Mouse (Mus musculus) CH12.LX (cell line): ENCODE data around the gene Pa2g4. TPM values are rescaled to one million over a fixed set of nuclear protein-coding genes. Genes with fewer than 3 reads are reported as not detected.

Source experiments
- DNase-seq: peaks from one replicate; pipeline ENCODE4 v3.0.0-alpha.2; 2013; ENCODE audit errors: extremely low read depth
- H3K27ac ChIP-seq: 2 replicates; pipeline ENCODE4 v1.5.1; 2012; ENCODE audit warnings: low read depth, mild to moderate bottlenecking, control low read depth, moderate library complexity; ENCODE audit not compliant: insufficient read depth
- H3K27me3 ChIP-seq: replicated peaks from 2 replicates; pipeline ENCODE3; 2012; ENCODE audit warnings: inconsistent platforms
- H3K36me3 ChIP-seq, 2 experiments: replicated peaks in 1 of 2; 2 replicates each; pipeline versions ENCODE3 to v1.6.1; 2012; ENCODE audit warnings: inconsistent platforms in 1 of 2, low read length in 1 of 2, mild to moderate bottlenecking in 1 of 2, mixed read lengths in 1 of 2, moderate library complexity in 1 of 2; ENCODE audit not compliant: control insufficient read depth in 1 of 2, insufficient read depth in 1 of 2
- H3K4me1 ChIP-seq, 2 experiments: 2 replicates each; pipeline ENCODE4 v1.6.1; 2012; ENCODE audit warnings: inconsistent platforms in 1 of 2, moderate library complexity in 1 of 2; ENCODE audit not compliant: insufficient read depth in 2 of 2, control insufficient read depth in 1 of 2
- H3K4me2 ChIP-seq: 2 replicates; pipeline ENCODE4 v1.6.1; 2012; ENCODE audit warnings: low read depth, mild to moderate bottlenecking, control low read depth; ENCODE audit not compliant: poor library complexity, insufficient read depth, severe bottlenecking
- H3K4me3 ChIP-seq, 3 experiments: fragments of 150-350 bp in 1 of 3; sonication (generic) in 1 of 3; replicated peaks in 1 of 3; 2 replicates each; pipeline versions ENCODE3 to v1.5.1; 2011 to 2012; ENCODE audit warnings: low read depth in 2 of 3, low read length in 2 of 3, mild to moderate bottlenecking in 2 of 3, moderate library complexity in 2 of 3, control low read depth in 1 of 3, improper control_type of control experiment in 1 of 3, inconsistent platforms in 1 of 3, mixed read lengths in 1 of 3; ENCODE audit not compliant: poor library complexity in 1 of 3
- H3K79me2 ChIP-seq: replicated peaks from 2 replicates; pipeline ENCODE4 v1.6.1; 2012; ENCODE audit warnings: mild to moderate bottlenecking, moderate library complexity; ENCODE audit not compliant: control insufficient read depth, poor library complexity, insufficient read depth, severe bottlenecking; ENCODE audit errors: extremely low read depth
- H3K9ac ChIP-seq: 2 replicates; pipeline ENCODE4 v1.6.1; 2012; ENCODE audit warnings: low read depth, mild to moderate bottlenecking, control low read depth, moderate library complexity; ENCODE audit not compliant: insufficient read depth
- H3K9me3 ChIP-seq: replicated peaks from 2 replicates; pipeline ENCODE3; 2012; ENCODE audit warnings: low read length, inconsistent platforms, mixed read lengths
- BHLHE40 ChIP-seq: IDR thresholded peaks from 2 replicates; pipeline ENCODE4 v1.6.1; 2011; ENCODE audit warnings: mild to moderate bottlenecking, low read depth, low read length, improper control_type of control experiment
- CHD2 ChIP-seq: IDR thresholded peaks from 2 replicates; pipeline ENCODE4 v1.6.1; 2011; ENCODE audit warnings: low read length, improper control_type of control experiment
- CTCF ChIP-seq, 2 experiments: IDR thresholded peaks in 1 of 2; conservative IDR thresholded peaks in 1 of 2; 2 replicates each; pipeline ENCODE4 v1.5.1; 2011 to 2012; ENCODE audit warnings: low read depth in 2 of 2, low read length in 2 of 2, improper control_type of control experiment in 1 of 2, inconsistent platforms in 1 of 2, mild to moderate bottlenecking in 1 of 2, moderate library complexity in 1 of 2
- E2F4 ChIP-seq: IDR thresholded peaks from 2 replicates; pipeline ENCODE4 v1.6.1; 2011; ENCODE audit warnings: low read depth, low read length, improper control_type of control experiment; ENCODE audit not compliant: insufficient replicate concordance
- ELF1 ChIP-seq: IDR thresholded peaks from 2 replicates; pipeline ENCODE4 v1.6.1; 2014; ENCODE audit warnings: low read depth, mild to moderate bottlenecking, inconsistent platforms, low read length, improper control_type of control experiment
- EP300 ChIP-seq: IDR thresholded peaks from 2 replicates; pipeline ENCODE4 v1.6.1; 2011; ENCODE audit warnings: low read length, improper control_type of control experiment
- ETS1 ChIP-seq: conservative IDR thresholded peaks from 2 replicates; pipeline ENCODE4 v1.6.1; 2012; ENCODE audit warnings: low read depth, mild to moderate bottlenecking, inconsistent platforms, low read length, improper control_type of control experiment, moderate library complexity
- GABPA ChIP-seq: IDR thresholded peaks from 2 replicates; pipeline ENCODE4 v1.6.1; 2012; ENCODE audit warnings: low read depth, low read length, improper control_type of control experiment, inconsistent platforms; ENCODE audit not compliant: insufficient replicate concordance
- HCFC1 ChIP-seq: IDR thresholded peaks from 2 replicates; pipeline ENCODE4 v1.6.1; 2012; ENCODE audit warnings: low read depth, mild to moderate bottlenecking, inconsistent platforms, low read length, improper control_type of control experiment
- IRF4 ChIP-seq: IDR thresholded peaks from 2 replicates; pipeline ENCODE4 v1.6.1; 2014; ENCODE audit warnings: low read depth, mild to moderate bottlenecking, inconsistent platforms, low read length, improper control_type of control experiment
- JUN ChIP-seq: IDR thresholded peaks from 2 replicates; pipeline ENCODE4 v1.6.1; 2011; ENCODE audit warnings: low read depth, mild to moderate bottlenecking, low read length, improper control_type of control experiment, moderate library complexity; ENCODE audit not compliant: insufficient read depth
- JUND ChIP-seq: conservative IDR thresholded peaks from 2 replicates; pipeline ENCODE4 v1.6.1; 2011; ENCODE audit warnings: low read depth, low read length, improper control_type of control experiment
- KAT2A ChIP-seq: IDR thresholded peaks from 2 replicates; pipeline ENCODE4 v1.6.1; 2012; ENCODE audit warnings: low read length, improper control_type of control experiment, inconsistent platforms; ENCODE audit not compliant: insufficient replicate concordance
- MAX ChIP-seq: IDR thresholded peaks from 2 replicates; pipeline ENCODE4 v1.6.1; 2011; ENCODE audit warnings: low read length, improper control_type of control experiment
- MAZ ChIP-seq: IDR thresholded peaks from 2 replicates; pipeline ENCODE4 v1.6.1; 2012; ENCODE audit warnings: low read depth, mild to moderate bottlenecking, inconsistent platforms, low read length, improper control_type of control experiment, moderate library complexity
- MEF2A ChIP-seq: IDR thresholded peaks from 2 replicates; pipeline ENCODE4 v1.6.1; 2014; ENCODE audit warnings: low read depth, mild to moderate bottlenecking, inconsistent platforms, low read length, improper control_type of control experiment, borderline replicate concordance
- MXI1 ChIP-seq: IDR thresholded peaks from 2 replicates; pipeline ENCODE4 v1.6.1; 2011; ENCODE audit warnings: mild to moderate bottlenecking, low read depth, low read length, improper control_type of control experiment
- MYC ChIP-seq: IDR thresholded peaks from 2 replicates; pipeline ENCODE4 v1.6.1; 2011; ENCODE audit warnings: low read depth, mild to moderate bottlenecking, improper control_type of control experiment, low read length
- NELFE ChIP-seq: IDR thresholded peaks from 2 replicates; pipeline ENCODE4 v1.6.1; 2011; ENCODE audit warnings: low read depth, low read length, improper control_type of control experiment
- NRF1 ChIP-seq: IDR thresholded peaks from 2 replicates; pipeline ENCODE4 v1.6.1; 2014; ENCODE audit warnings: low read depth, mild to moderate bottlenecking, inconsistent platforms, low read length, improper control_type of control experiment, moderate library complexity
- PAX5 ChIP-seq: IDR thresholded peaks from 2 replicates; pipeline ENCODE4 v1.6.1; 2012; ENCODE audit warnings: low read length, inconsistent platforms, mixed read lengths
- POLR2A ChIP-seq: IDR thresholded peaks from 2 replicates; pipeline ENCODE4 v1.6.1; 2011; ENCODE audit warnings: low read depth, mild to moderate bottlenecking, improper control_type of control experiment, low read length
- POLR2AphosphoS2 ChIP-seq: IDR thresholded peaks from 2 replicates; pipeline ENCODE4 v1.6.1; 2011; ENCODE audit warnings: low read depth, low read length, improper control_type of control experiment
- RAD21 ChIP-seq: IDR thresholded peaks from 2 replicates; pipeline ENCODE4 v1.6.1; 2011; ENCODE audit warnings: low read depth, mild to moderate bottlenecking, low read length, improper control_type of control experiment, moderate library complexity
- RCOR1 ChIP-seq: conservative IDR thresholded peaks from 2 replicates; pipeline ENCODE4 v1.6.1; 2012; ENCODE audit warnings: low read depth, mild to moderate bottlenecking, inconsistent platforms, low read length, improper control_type of control experiment
- SIN3A ChIP-seq: IDR thresholded peaks from 2 replicates; pipeline ENCODE4 v1.6.1; 2012; ENCODE audit warnings: low read length, improper control_type of control experiment, inconsistent platforms
- SMC3 ChIP-seq: IDR thresholded peaks from 2 replicates; pipeline ENCODE4 v1.6.1; 2011; ENCODE audit warnings: low read depth, low read length, improper control_type of control experiment
- TBP ChIP-seq: conservative IDR thresholded peaks from 2 replicates; pipeline ENCODE4 v1.6.1; 2011; ENCODE audit warnings: low read depth, low read length, improper control_type of control experiment
- TCF12 ChIP-seq: IDR thresholded peaks from 2 replicates; pipeline ENCODE4 v1.6.1; 2014; ENCODE audit warnings: low read depth, mild to moderate bottlenecking, inconsistent platforms, low read length, improper control_type of control experiment
- UBTF ChIP-seq: IDR thresholded peaks from 2 replicates; pipeline ENCODE4 v1.6.1; 2012; ENCODE audit warnings: low read depth, mild to moderate bottlenecking, inconsistent platforms, low read length, improper control_type of control experiment, moderate library complexity
- USF1 ChIP-seq: IDR thresholded peaks from 2 replicates; pipeline ENCODE4 v1.6.1; 2014; ENCODE audit warnings: low read depth, mild to moderate bottlenecking, inconsistent platforms, low read length, improper control_type of control experiment
- USF2 ChIP-seq: conservative IDR thresholded peaks from 2 replicates; pipeline ENCODE4 v1.6.1; 2011; ENCODE audit warnings: low read depth, low read length, improper control_type of control experiment
- ZC3H11A ChIP-seq: IDR thresholded peaks from 2 replicates; pipeline ENCODE4 v1.6.1; 2012; ENCODE audit warnings: low read depth, mild to moderate bottlenecking, inconsistent platforms, low read length, improper control_type of control experiment
- ZMIZ1 ChIP-seq: IDR thresholded peaks from 2 replicates; pipeline ENCODE4 v1.6.1; 2012; ENCODE audit warnings: low read depth, mild to moderate bottlenecking, inconsistent platforms, low read length, improper control_type of control experiment
- ZNF384 ChIP-seq: IDR thresholded peaks from 2 replicates; pipeline ENCODE4 v1.6.1; 2012; ENCODE audit warnings: low read depth, low read length, improper control_type of control experiment, inconsistent platforms
- dilution Hi-C: fragments of 300-500 bp; cut with MboI; formaldehyde crosslinking; loops from 2 replicates; pipeline ENCODE4 v1.14.3; 2020; ENCODE audit warnings: low sequenced_read_pairs; ENCODE audit not compliant: extremely low pct_unique_long_range_greater_than_20kb, extremely low pct_ligation_motif_present
- in situ Hi-C: fragments of 300-500 bp; cut with MboI; formaldehyde crosslinking; loops from 3 replicates; pipeline ENCODE4 v1.14.3; 2019; ENCODE audit warnings: low sequenced_read_pairs, low pct_ligation_motif_present, low pct_unique_long_range_greater_than_20kb, mixed read lengths
- polyA plus RNA-seq: library from polyadenylated mRNA; unstranded; fragments of >175 nt; gene quantifications from 2 replicates; pipeline ENCODE4 v1.2.1, GENCODE M21; 2012; ENCODE audit warnings: low read depth; ENCODE audit not compliant: insufficient read length
- total RNA-seq, 2 experiments: library from RNA; depleted of rRNA; stranded (reverse); fragments of 300-350 nt in 1 of 2; fragments of >200 nt in 1 of 2; gene quantifications; 2 replicates each; pipeline ENCODE4 v1.2.3; 2012 to 2014

The Pa2g4 gene
- total and polyA plus RNA-seq, 3 experiments: 129 to 550 (median 133) TPM

- peak; percentile 98 for DNase-seq
- dilution Hi-C loops (no loop called here), in situ Hi-C loops (no loop called here)
- Histone ChIP-seq H3K27ac (peak overlapping the region; percentile 55; the same call in 1 of the 2 replicates), H3K9ac (peak overlapping the region; percentile 78), H3K4me2 (peak overlapping the region; percentile 88), H3K27me3 (no peaks in the 10 kb centered on the region), H3K79me2 (no peaks in the 10 kb centered on the region), H3K4me3 (peak overlapping the region; percentile 26 to 47 (median 43)), H3K36me3 (peaks cover 4 to 6% of the 10 kb centered on the region in 2 experiments), H3K9me3 (no peaks in the 10 kb centered on the region), H3K4me1 (peaks cover 3 to 16% of the 10 kb centered on the region in 2 experiments; a peak in 2 of 4 replicates)
- TF ChIP-seq IRF4 (peak; percentile 79), TCF12 (peak; percentile 83), MXI1 (peak; percentile 78; the same call in 1 of the 2 replicates), JUND (no peak), ETS1 (peak; percentile 29), NELFE (peak; percentile 84), BHLHE40 (peak; percentile 42; the same call in 1 of the 2 replicates), ELF1 (peak; percentile 95), EP300 (peak; percentile 32; the same call in 1 of the 2 replicates), HCFC1 (peak; percentile 58), NRF1 (no peak), RCOR1 (no peak), GABPA (no peak), CTCF (conservative IDR thresholded peaks at IDR 0.05 in 1 of 2, IDR thresholded peaks at IDR 0.05 in 1 of 2; ENCODE audit: low read depth in 2 of 2, low read length in 2 of 2) (peak; percentile 71 to 98), MAZ (peak; percentile 97), ZNF384 (peak; percentile 47; the same call in 1 of the 2 replicates), RAD21 (peak; percentile 93), PAX5 (no peak), ZMIZ1 (peak; percentile 52), MEF2A (peak; percentile 48; the same call in 1 of the 2 replicates), POLR2AphosphoS2 (0 out of 2 replicates have a peak, but pooled peaks have one; percentile 46), KAT2A (no peak), POLR2A (peak; percentile 69), CHD2 (peak; percentile 33; the same call in 1 of the 2 replicates), TBP (peak; percentile 13; the same call in 1 of the 2 replicates), MAX (peak; percentile 86), UBTF (no peak), SMC3 (peak; percentile 91), USF2 (no peak), E2F4 (peak; percentile 92; the same call in 1 of the 2 replicates), MYC (peak; percentile 85), USF1 (peak; percentile 28; the same call in 1 of the 2 replicates), ZC3H11A (peak; percentile 27; the same call in 1 of the 2 replicates), JUN (no peak), SIN3A (peak; percentile 95)
Measured at GRCm38 (mm10) chr10:128536266-128536940, 29.4 kb downstream of the Pa2g4 start.
